Mouse (Mus musculus) liver, adult 2 months (tissue): Measurements from ENCODE around the gene Slc35a5.

Experiments used
- CTCF ChIP-seq: fragments of 200-500 bp; IDR thresholded peaks from 2 replicates; pipeline ENCODE4 v1.5.1; 2011; ENCODE audit warnings: low read depth, low read length, control low read depth
- POLR2A ChIP-seq: fragments of 200-500 bp; IDR thresholded peaks from 2 replicates; pipeline ENCODE4 v1.6.1; 2011; ENCODE audit warnings: low read length, control low read depth; ENCODE audit not compliant: insufficient read depth; ENCODE audit errors: extremely low read depth

GRCm38 (mm10) chr16:45095561-45096482 is 62.7 kb downstream of the Slc35a5 start:
- TF ChIP-seq CTCF (no peak), POLR2A (no peak)
